13 mouse cellular contexts compared by ENCODE assay signal in genomic region chr4:62806786-62807185, GRCm38 (mm10).
A peak's percentile ranks its signal among the peaks of the same experiment; 100 is the strongest.
DNase-seq lines count a peak whose midpoint lies in the region; ATAC-seq lines count a peak whose summit lies in the region.
"Had no signal": no experiment of that assay in that cellular context is flagged by ENCODE, and none has a peak within 500 bp of the region (broad histone marks: within the 10 kb centered on the region; RNA-seq: fewer than 3 reads in every experiment).

No protein-coding gene starts in this region.

- H3K36me3 ChIP-seq in heart, embryonic 12.5 days: no peaks in the 10 kb centered on the region
- H3K36me3 ChIP-seq in liver, embryonic 11.5 days (ENCODE audit: control insufficient read depth, insufficient read depth, low read length): no peaks in the 10 kb centered on the region
- H3K36me3 ChIP-seq in midbrain, embryonic 15.5 days (replicated peaks): no peaks in the 10 kb centered on the region
- no peaks in the 10 kb centered on the region for H3K36me3 ChIP-seq in forebrain, embryonic 12.5 days (replicated peaks)
- H3K36me3 ChIP-seq: hindbrain, embryonic 10.5 days; stomach, embryonic 15.5 days had no signal

- peak; percentile 66; the same call in 1 of the 2 replicates for ATAC-seq in heart, embryonic 12.5 days (ENCODE audit: insufficient number of reproducible peaks, low FRiP score)
- ATAC-seq in liver, embryonic 11.5 days (replicated peaks; ENCODE audit: low FRiP score): peak; percentile 60; the same call in 1 of the 2 replicates
- no peak for ATAC-seq in midbrain, embryonic 15.5 days (replicated peaks)
- ATAC-seq in forebrain, embryonic 12.5 days (ENCODE audit: low FRiP score): no peak

- no peaks in the 10 kb centered on the region for H3K9me3 ChIP-seq in heart, embryonic 12.5 days (replicated peaks)
- H3K9me3 ChIP-seq in liver, embryonic 11.5 days (ENCODE audit: control insufficient read depth, low read length): no peaks in the 10 kb centered on the region
- H3K9me3 ChIP-seq in midbrain, embryonic 15.5 days: no peaks in the 10 kb centered on the region
- H3K9me3 ChIP-seq in forebrain, embryonic 12.5 days: no peaks in the 10 kb centered on the region
- H3K9me3 ChIP-seq: hindbrain, embryonic 10.5 days; stomach, embryonic 15.5 days had no signal

- H3K9ac ChIP-seq in heart, embryonic 12.5 days: no peak overlapping the region
- H3K9ac ChIP-seq in liver, embryonic 11.5 days (ENCODE audit: low read depth, low read length): no peak overlapping the region
- H3K9ac ChIP-seq in midbrain, embryonic 15.5 days: no peak overlapping the region
- H3K9ac ChIP-seq in forebrain, embryonic 12.5 days: no peak overlapping the region
- H3K9ac ChIP-seq: liver, embryonic 14.5 days; stomach, embryonic 15.5 days had no signal

- H3K27me3 ChIP-seq in heart, embryonic 12.5 days (replicated peaks): no peaks in the 10 kb centered on the region
- H3K27me3 ChIP-seq in liver, embryonic 11.5 days (replicated peaks; ENCODE audit: control insufficient read depth, insufficient read depth, low read length): no peaks in the 10 kb centered on the region
- no peaks in the 10 kb centered on the region for H3K27me3 ChIP-seq in midbrain, embryonic 15.5 days (replicated peaks)
- H3K27me3 ChIP-seq in forebrain, embryonic 12.5 days: no peaks in the 10 kb centered on the region
- H3K27me3 ChIP-seq: stomach, embryonic 15.5 days had no signal

- no peak overlapping the region for H3K4me2 ChIP-seq in heart, embryonic 12.5 days
- H3K4me2 ChIP-seq in liver, embryonic 11.5 days: no peak overlapping the region
- no peak overlapping the region for H3K4me2 ChIP-seq in midbrain, embryonic 15.5 days
- no peak overlapping the region for H3K4me2 ChIP-seq in forebrain, embryonic 12.5 days
- H3K4me2 ChIP-seq: stomach, embryonic 15.5 days had no signal

- DNase-seq in heart, postnatal 4 days: no peak
- DNase-seq in T-cell, adult 2 months (ENCODE audit: low spot score): peak; percentile 55
- DNase-seq in liver, embryonic 11.5 days (ENCODE audit: low spot score): no peak
- DNase-seq in thymus, postnatal 10 days (ENCODE audit: low spot score in 2 of 2): peak; percentile 50 to 58
- no peak for DNase-seq in embryo, embryonic 10.5 days (ENCODE audit: low spot score)
- DNase-seq: cerebellum, postnatal 25 days; kidney, adult 8-10 months had no signal

- WGBS in heart, embryonic 12.5 days: 45% methylated on average over 2 of the region's 2 CpGs
- 24% methylated on average over 2 of the region's 2 CpGs for WGBS in liver, embryonic 11.5 days
- WGBS in midbrain, embryonic 15.5 days: 84% methylated on average over 2 of the region's 2 CpGs
- WGBS in forebrain, embryonic 12.5 days: 92% methylated on average over 2 of the region's 2 CpGs

- peaks cover 19% of the 10 kb centered on the region for H3K4me1 ChIP-seq in heart, embryonic 12.5 days (replicated peaks)
- peaks cover 15% of the 10 kb centered on the region for H3K4me1 ChIP-seq in liver, embryonic 11.5 days (replicated peaks; ENCODE audit: control insufficient read depth, insufficient read depth, low read length)
- H3K4me1 ChIP-seq in midbrain, embryonic 15.5 days: no peaks in the 10 kb centered on the region
- H3K4me1 ChIP-seq in forebrain, embryonic 12.5 days: no peaks in the 10 kb centered on the region
- H3K4me1 ChIP-seq: stomach, embryonic 15.5 days had no signal

- 0 out of 2 replicates have a peak overlapping the region, but pooled peaks have one; percentile 49 for H3K27ac ChIP-seq in heart, embryonic 12.5 days (ENCODE audit: poor library complexity, severe bottlenecking)
- 0 out of 2 replicates have a peak overlapping the region, but pooled peaks have one; percentile 8 for H3K27ac ChIP-seq in liver, embryonic 11.5 days (ENCODE audit: low read depth, low read length)
- H3K27ac ChIP-seq in midbrain, embryonic 15.5 days: no peak overlapping the region
- H3K27ac ChIP-seq in forebrain, embryonic 12.5 days: no peak overlapping the region
- H3K27ac ChIP-seq: liver, embryonic 14.5 days; stomach, embryonic 15.5 days had no signal

- H3K4me3 ChIP-seq in heart, embryonic 12.5 days: no peak overlapping the region
- no peak overlapping the region for H3K4me3 ChIP-seq in liver, embryonic 11.5 days (ENCODE audit: low read depth, low read length)
- H3K4me3 ChIP-seq in midbrain, embryonic 15.5 days: no peak overlapping the region
- H3K4me3 ChIP-seq in forebrain, embryonic 12.5 days (replicated peaks): no peak overlapping the region
- H3K4me3 ChIP-seq: hindbrain, embryonic 10.5 days; stomach, embryonic 15.5 days had no signal

Comparison
In these comparisons a context has a peak if more than half of its experiments do, and no peak if none do; other contexts are left out.
1. ATAC-seq: peak in heart, embryonic 12.5 days (single experiment) and liver, embryonic 11.5 days (single experiment); none in midbrain, embryonic 15.5 days (single experiment) and forebrain, embryonic 12.5 days (single experiment).
2. H3K27ac ChIP-seq: peak in heart, embryonic 12.5 days (single experiment) and liver, embryonic 11.5 days (single experiment); none in midbrain, embryonic 15.5 days (single experiment) and forebrain, embryonic 12.5 days (single experiment).
3. DNase-seq: peak in T-cell, adult 2 months (single experiment) and thymus, postnatal 10 days (2 of 2); none in heart, postnatal 4 days (single experiment), liver, embryonic 11.5 days (single experiment) and embryo, embryonic 10.5 days (single experiment).